Comparison of ENCODE assay signal across 14 mouse cellular contexts in the genomic region with DNA sequence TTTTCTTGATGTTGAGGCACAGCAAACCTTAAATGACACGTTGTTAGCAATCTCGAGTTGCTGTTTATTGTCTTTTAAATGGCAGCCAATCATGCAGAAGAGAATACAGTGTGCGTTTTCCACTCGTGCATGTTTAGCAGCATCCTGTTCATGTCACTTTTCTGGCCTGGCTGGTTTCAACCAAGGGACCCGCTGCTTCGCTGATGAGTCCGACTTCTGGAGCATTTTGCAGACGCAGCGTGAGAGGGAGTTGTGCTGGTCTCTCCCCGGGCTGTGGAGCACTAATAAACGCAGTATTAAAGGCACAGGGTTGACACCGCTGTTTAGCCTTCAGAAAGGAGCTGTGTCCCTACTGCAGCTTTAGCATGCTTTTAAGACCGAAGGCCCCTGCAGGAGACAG.
DNase-seq lines count a peak whose midpoint lies in the region; ATAC-seq and TF ChIP-seq lines count a peak whose summit lies in the region.
"Had no signal": no experiment of that assay in that cellular context is flagged by ENCODE, and none has a peak within 500 bp of the region (broad histone marks: within the 10 kb centered on the region; RNA-seq: fewer than 3 reads in every experiment).

No protein-coding gene starts in this region.

- 36% methylated on average over 13 of the region's 13 CpGs for WGBS in lung, embryonic 14.5 days
- WGBS in lung, adult 2 months: 78% methylated on average over 13 of the region's 13 CpGs
- 18% methylated on average over 13 of the region's 13 CpGs for WGBS in hindbrain, embryonic 14.5 days
- 31% methylated on average over 13 of the region's 13 CpGs for WGBS in midbrain, embryonic 13.5 days
- WGBS in thymus, adult 2 months: 95% methylated on average over 13 of the region's 13 CpGs
- 56% methylated on average over 13 of the region's 13 CpGs for WGBS in heart, embryonic 11.5 days (ENCODE audit: insufficient replicate concordance)

- no peak overlapping the region for H3K4me3 ChIP-seq in lung, embryonic 14.5 days (ENCODE audit: low read depth, low read length)
- no peak overlapping the region for H3K4me3 ChIP-seq in lung, adult 2 months (replicated peaks; ENCODE audit: extremely low read depth, low read depth, low read length)
- no peak overlapping the region for H3K4me3 ChIP-seq in hindbrain, embryonic 14.5 days (replicated peaks; ENCODE audit: low read length)
- H3K4me3 ChIP-seq in midbrain, embryonic 13.5 days (replicated peaks): no peak overlapping the region
- H3K4me3 ChIP-seq in thymus, adult 2 months (ENCODE audit: control insufficient read depth, insufficient read depth, low read length): no peak overlapping the region
- no peak overlapping the region for H3K4me3 ChIP-seq in heart, embryonic 11.5 days (ENCODE audit: low read depth, low read length)
- H3K4me3 ChIP-seq: erythroblast, embryonic 14.5 days had no signal

- H3K27ac ChIP-seq in lung, embryonic 14.5 days (ENCODE audit: low read depth): no peak overlapping the region
- H3K27ac ChIP-seq in hindbrain, embryonic 14.5 days: no peak overlapping the region
- 0 out of 2 replicates have a peak overlapping the region, but pooled peaks have one; percentile 5 for H3K27ac ChIP-seq in midbrain, embryonic 13.5 days
- H3K27ac ChIP-seq in thymus, adult 2 months (ENCODE audit: control insufficient read depth, insufficient read depth, low read length): no peak overlapping the region
- no peak overlapping the region for H3K27ac ChIP-seq in heart, embryonic 11.5 days (ENCODE audit: low read depth, low read length)
- H3K27ac ChIP-seq: kidney, postnatal 0 days had no signal

- no peak for TF ChIP-seq POLR2A in lung, adult 2 months (IDR thresholded peaks at IDR 0.05; ENCODE audit: borderline replicate concordance, extremely low read depth, low read depth, low read length)
- no peak for TF ChIP-seq POLR2A in thymus, adult 2 months (IDR thresholded peaks at IDR 0.05; ENCODE audit: control insufficient read depth, extremely low read depth, insufficient read depth, low read length, poor library complexity)

- H3K4me1 ChIP-seq in lung, embryonic 14.5 days (ENCODE audit: insufficient read depth): peaks cover 15% of the 10 kb centered on the region; the same call in 1 of the 2 replicates
- peaks cover 7% of the 10 kb centered on the region; the same call in 1 of the 2 replicates for H3K4me1 ChIP-seq in lung, adult 2 months (ENCODE audit: control insufficient read depth, insufficient read depth, low read length)
- peaks cover 22% of the 10 kb centered on the region for H3K4me1 ChIP-seq in hindbrain, embryonic 14.5 days (replicated peaks; ENCODE audit: control insufficient read depth, insufficient read depth, low read length)
- peaks cover 39% of the 10 kb centered on the region for H3K4me1 ChIP-seq in midbrain, embryonic 13.5 days (replicated peaks)
- no peaks in the 10 kb centered on the region for H3K4me1 ChIP-seq in thymus, adult 2 months (replicated peaks; ENCODE audit: control insufficient read depth, insufficient read depth, low read length)
- peaks cover 15% of the 10 kb centered on the region for H3K4me1 ChIP-seq in heart, embryonic 11.5 days (ENCODE audit: control insufficient read depth, insufficient read depth, low read length)

- peak overlapping the region; percentile 16; the same call in 1 of the 2 replicates for H3K9ac ChIP-seq in lung, embryonic 14.5 days
- 0 out of 2 replicates have a peak overlapping the region, but pooled peaks have one; percentile 34 for H3K9ac ChIP-seq in hindbrain, embryonic 14.5 days
- H3K9ac ChIP-seq in midbrain, embryonic 13.5 days (replicated peaks): 0 out of 2 replicates have a peak overlapping the region, but pooled peaks have one; percentile 32
- H3K9ac ChIP-seq in heart, embryonic 11.5 days (ENCODE audit: low read depth, low read length): no peak overlapping the region

- no peak overlapping the region for H3K4me2 ChIP-seq in lung, embryonic 14.5 days
- peak overlapping the region; percentile 20; the same call in 1 of the 2 replicates for H3K4me2 ChIP-seq in hindbrain, embryonic 14.5 days (replicated peaks)
- H3K4me2 ChIP-seq in midbrain, embryonic 13.5 days (replicated peaks): peak overlapping the region; percentile 30
- H3K4me2 ChIP-seq in heart, embryonic 11.5 days: no peak overlapping the region

- H3K36me3 ChIP-seq in lung, embryonic 14.5 days (ENCODE audit: insufficient read depth): no peaks in the 10 kb centered on the region
- H3K36me3 ChIP-seq in hindbrain, embryonic 14.5 days (replicated peaks; ENCODE audit: control insufficient read depth, insufficient read depth): no peaks in the 10 kb centered on the region
- no peaks in the 10 kb centered on the region for H3K36me3 ChIP-seq in midbrain, embryonic 13.5 days
- H3K36me3 ChIP-seq in thymus, adult 2 months (ENCODE audit: control insufficient read depth, insufficient read depth, low read length): no peaks in the 10 kb centered on the region
- no peaks in the 10 kb centered on the region for H3K36me3 ChIP-seq in heart, embryonic 11.5 days (ENCODE audit: control insufficient read depth, insufficient read depth, low read length)

- no peaks in the 10 kb centered on the region for H3K27me3 ChIP-seq in lung, embryonic 14.5 days (ENCODE audit: insufficient read depth, low read length)
- no peaks in the 10 kb centered on the region for H3K27me3 ChIP-seq in hindbrain, embryonic 14.5 days (ENCODE audit: control insufficient read depth, insufficient read depth, low read length)
- peaks cover 33% of the 10 kb centered on the region for H3K27me3 ChIP-seq in midbrain, embryonic 13.5 days
- H3K27me3 ChIP-seq in thymus, adult 2 months (ENCODE audit: control insufficient read depth, insufficient read depth, low read length): no peaks in the 10 kb centered on the region
- no peaks in the 10 kb centered on the region for H3K27me3 ChIP-seq in heart, embryonic 11.5 days (ENCODE audit: control insufficient read depth, insufficient read depth, low read length)

- no peak for TF ChIP-seq CTCF in lung, embryonic 14.5 days (IDR thresholded peaks at IDR 0.05; ENCODE audit: low read depth)
- no peak for TF ChIP-seq CTCF in lung, adult 2 months (IDR thresholded peaks at IDR 0.05; ENCODE audit: insufficient read depth, low read length)
- no peak for TF ChIP-seq CTCF in thymus, adult 2 months (IDR thresholded peaks at IDR 0.05; ENCODE audit: borderline replicate concordance, control insufficient read depth, extremely low read depth, insufficient read depth, low read length, poor library complexity)

- peak; percentile 24 for DNase-seq in lung, embryonic 14.5 days
- DNase-seq in lung, adult 2 months: no peak
- no peak for DNase-seq in hindbrain, embryonic 14.5 days (ENCODE audit: low spot score)
- DNase-seq in urinary bladder, adult 18-20 months (ENCODE audit: low spot score in 2 of 2): no peak
- no peak for DNase-seq in thymus, adult 2 months
- no peak for DNase-seq in layer of hippocampus, adult 18-20 months (ENCODE audit: low spot score in 2 of 2)
- DNase-seq: cerebellum, adult 9-11 months; gastrocnemius, postnatal 14 days; heart, postnatal 10 days; thymus, postnatal 36 days had no signal

- no peak for ATAC-seq in lung, embryonic 14.5 days (ENCODE audit: insufficient read depth)
- ATAC-seq in hindbrain, embryonic 14.5 days (ENCODE audit: low FRiP score): no peak
- peak; percentile 45; the same call in 1 of the 2 replicates for ATAC-seq in midbrain, embryonic 13.5 days
- ATAC-seq in heart, embryonic 11.5 days (replicated peaks; ENCODE audit: insufficient number of reproducible peaks, low FRiP score, low TSS enrichment): no peak

- H3K9me3 ChIP-seq in lung, embryonic 14.5 days (ENCODE audit: low read depth, low read length): no peaks in the 10 kb centered on the region
- H3K9me3 ChIP-seq in hindbrain, embryonic 14.5 days (ENCODE audit: control insufficient read depth, low read length): no peaks in the 10 kb centered on the region
- no peaks in the 10 kb centered on the region for H3K9me3 ChIP-seq in midbrain, embryonic 13.5 days
- no peaks in the 10 kb centered on the region for H3K9me3 ChIP-seq in heart, embryonic 11.5 days (replicated peaks; ENCODE audit: control insufficient read depth, low read length)

Comparison
In these comparisons a context has a peak if more than half of its experiments do, and no peak if none do; other contexts are left out.
1. H3K4me2 ChIP-seq: peak in hindbrain, embryonic 14.5 days (single experiment) and midbrain, embryonic 13.5 days (single experiment); none in lung, embryonic 14.5 days (single experiment) and heart, embryonic 11.5 days (single experiment).